ENCODE assay signal across 29 mouse cellular contexts in genomic region chr13:49322739-49323138, GRCm38 (mm10). TPM values are rescaled to one million over a fixed set of nuclear protein-coding genes. Genes with fewer than 3 reads are reported as not detected.
DNase-seq lines count a peak whose midpoint lies in the region; ATAC-seq and TF ChIP-seq lines count a peak whose summit lies in the region.
"Had no signal": no experiment of that assay in that cellular context is flagged by ENCODE, and none has a peak within 500 bp of the region (broad histone marks: within the 10 kb centered on the region; RNA-seq: fewer than 3 reads in every experiment).

No protein-coding gene starts in this region.

- H3K4me1 ChIP-seq in limb, embryonic 10.5 days = peaks cover 21% of the 10 kb centered on the region
- H3K4me1 ChIP-seq: liver, embryonic 13.5 days had no signal

- no peak overlapping the region for H3K4me3 ChIP-seq in gastrocnemius, adult 2 months
- H3K4me3 ChIP-seq in limb, embryonic 10.5 days = no peak overlapping the region
- H3K4me3 ChIP-seq: forebrain, embryonic 13.5 days; heart, adult 2 months; heart, embryonic 15.5 days; layer of hippocampus, adult 2 months; liver, embryonic 13.5 days; midbrain, embryonic 13.5 days; stomach, embryonic 15.5 days had no signal

- no peak for TF ChIP-seq CTCF in gastrocnemius, adult 2 months (IDR thresholded peaks at IDR 0.05)

- peak overlapping the region; percentile 78 for H3K27ac ChIP-seq in gastrocnemius, adult 2 months
- no peak overlapping the region for H3K27ac ChIP-seq in limb, embryonic 10.5 days
- H3K27ac ChIP-seq: forebrain, embryonic 13.5 days; heart, adult 2 months; heart, embryonic 15.5 days; hindbrain, postnatal 0 days; liver, embryonic 13.5 days; midbrain, embryonic 13.5 days; stomach, embryonic 15.5 days had no signal

- 90% methylated on average over 5 of the region's 5 CpGs for WGBS in limb, embryonic 10.5 days

- intact Hi-C loops in gastrocnemius, adult 2 months (cut with DNase I) = no loop called here
- intact Hi-C loops in gastrocnemius, postnatal 14 days (cut with DNase I; ENCODE audit: low total_unique reads) = no loop called here
- intact Hi-C loops in left cerebral cortex, postnatal 14 days (cut with DNase I) = loop anchor here (10.0 kb wide), 1 partner anchor 322 kb away; no protein-coding TSS in a partner anchor

- no peaks in the 10 kb centered on the region for H3K27me3 ChIP-seq in limb, embryonic 10.5 days (ENCODE audit: low read depth, poor library complexity, severe bottlenecking)
- H3K27me3 ChIP-seq: heart, embryonic 15.5 days; liver, embryonic 13.5 days; megakaryocyte, embryonic 14.5 days; stomach, embryonic 15.5 days had no signal

- no peaks in the 10 kb centered on the region for H3K36me3 ChIP-seq in limb, embryonic 10.5 days
- H3K36me3 ChIP-seq: heart, embryonic 15.5 days; liver, embryonic 13.5 days; midbrain, embryonic 13.5 days; stomach, embryonic 15.5 days had no signal

- DNase-seq in gastrocnemius, adult 2 months = no peak
- DNase-seq in gastrocnemius, postnatal 14 days = no peak
- DNase-seq in left cerebral cortex, postnatal 14 days (ENCODE audit: low spot score in 2 of 2) = peak; percentile 64 to 91
- DNase-seq in right cerebral cortex, postnatal 25 days = peak; percentile 35
- no peak for DNase-seq in retina, embryonic 14.5 days (ENCODE audit: low spot score)
- no peak for DNase-seq in spleen, adult 12 weeks (ENCODE audit: low spot score)
- no peak for DNase-seq in limb, embryonic 10.5 days (ENCODE audit: low spot score)
- DNase-seq: adrenal gland, adult 8-10 months; cerebellum, adult 8-10 months; cerebellum, postnatal 36 days; embryo, embryonic 11 days; gastrocnemius, postnatal 36 days; heart, adult 2 months; heart, postnatal 4 days; kidney, adult 9 months; kidney, postnatal 25 days; liver, embryonic 13.5 days; lung, embryonic 14.5 days; retina, postnatal 1 day had no signal

- H3K9me3 ChIP-seq in limb, embryonic 10.5 days (replicated peaks) = no peaks in the 10 kb centered on the region
- H3K9me3 ChIP-seq: forebrain, embryonic 13.5 days; heart, embryonic 15.5 days; liver, embryonic 13.5 days; megakaryocyte, embryonic 14.5 days; midbrain, embryonic 13.5 days; stomach, embryonic 15.5 days had no signal

- ATAC-seq in frontal cortex, adult (ENCODE audit: low TSS enrichment) = peak; percentile 75
- ATAC-seq: activated CD4-positive, CD25-positive, alpha-beta regulatory T cell, adult 4 months; forebrain, embryonic 13.5 days; hindbrain, postnatal 0 days; intestine, embryonic 16.5 days; midbrain, embryonic 13.5 days had no signal

RNA-seq across cellular contexts. Expression of gene Fgd3, which starts 2.6 kb away (rescaled TPM):
- 1 to 10 TPM in 1 of 2 experiments, under 1 TPM in 1; 0.97 to 1.1 TPM for total RNA-seq in gastrocnemius, adult 2 months (2021)
- total RNA-seq in gastrocnemius, postnatal 14 days (2021) = 1 to 10 TPM in 1 of 2 experiments, under 1 TPM in 1; 0.93 to 1.3 TPM
- total RNA-seq in left cerebral cortex, postnatal 14 days (2021) = 1 to 10 TPM; 6.7 to 7.0 TPM
- polyA plus RNA-seq in limb, embryonic 10.5 days (2016; fragmentation: Nextera tagmentation; extraction: Ambion mirVana) = 0.62 and 0.83 TPM in 2 replicates

RNA-seq across cellular contexts. Expression of gene Bicd2, which starts 18.6 kb away (rescaled TPM):
- total RNA-seq in gastrocnemius, adult 2 months (2021) = 10 to 100 TPM; 26.0 to 28.5 TPM
- total RNA-seq in gastrocnemius, postnatal 14 days (2021) = 10 to 100 TPM; 20.5 to 21.2 TPM
- total RNA-seq in left cerebral cortex, postnatal 14 days (2021) = 10 to 100 TPM; 43.2 to 44.1 TPM
- 27.0 and 31.2 TPM in 2 replicates for polyA plus RNA-seq in limb, embryonic 10.5 days (2016; fragmentation: Nextera tagmentation; extraction: Ambion mirVana)

Comparison
In these comparisons a context has a peak if more than half of its experiments do, and no peak if none do; other contexts are left out.
1. DNase-seq: peak in left cerebral cortex, postnatal 14 days (2 of 2) and right cerebral cortex, postnatal 25 days (single experiment); none in gastrocnemius, adult 2 months (single experiment), gastrocnemius, postnatal 14 days (single experiment), retina, embryonic 14.5 days (single experiment), spleen, adult 12 weeks (single experiment) and limb, embryonic 10.5 days (single experiment).